Mouse (Mus musculus) gastrocnemius, postnatal 4 days (tissue): Measurements from ENCODE around the gene Lipc. TPM values are rescaled to one million over a fixed set of nuclear protein-coding genes. Genes with fewer than 3 reads are reported as not detected.
A peak's percentile ranks its signal among the peaks of the same experiment; 100 is the strongest.
"Not testable (repeated sequence)": the region's sequence is repeated elsewhere in the genome, so short reads cannot be mapped to it uniquely, and the experiment has no call there.

Experiments
- DNase-seq, 2 experiments: peaks; one replicate each; pipeline ENCODE4 v3.0.0; 2021 to 2022; ENCODE audit warnings: low spot score in 2 of 2, mixed read lengths in 2 of 2
- total RNA-seq, 2 experiments: library from RNA; stranded (reverse); gene quantifications; 2 replicates each; pipeline ENCODE4 v1.2.3; 2021

The Lipc gene
- total RNA-seq, 2 experiments from 2014 or later: 0.15 to 1.2 TPM

- no peak for DNase-seq
Observed at GRCm38 (mm10) chr9:70864039-70864438, 88.0 kb downstream of the Lipc start.

DNA sequence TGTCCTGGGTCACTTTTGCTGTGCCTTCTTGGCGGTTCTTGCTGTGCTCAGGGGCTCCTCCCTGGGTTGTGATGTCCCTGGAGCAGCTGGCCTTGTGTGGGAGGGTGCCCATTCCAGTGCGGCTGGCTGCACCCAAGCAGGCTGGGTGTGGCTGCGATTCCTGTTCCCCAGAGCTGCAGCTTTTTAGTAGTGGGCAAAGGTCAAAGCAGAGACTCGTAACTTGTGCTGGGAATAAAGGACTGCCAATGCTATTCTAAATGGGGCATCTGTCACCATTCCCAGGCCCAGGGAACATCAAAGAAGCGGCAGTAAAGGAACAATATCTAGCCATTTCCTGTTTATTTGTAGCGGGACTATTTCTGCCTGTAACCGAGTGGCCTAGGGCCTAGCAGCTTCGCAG lies 88.7 kb downstream of the Lipc start:
- DNase-seq: no peak

GRCm38 (mm10) chr9:70859233-70859632 lies 92.8 kb downstream of the Lipc start:
- no peak for DNase-seq

DNA sequence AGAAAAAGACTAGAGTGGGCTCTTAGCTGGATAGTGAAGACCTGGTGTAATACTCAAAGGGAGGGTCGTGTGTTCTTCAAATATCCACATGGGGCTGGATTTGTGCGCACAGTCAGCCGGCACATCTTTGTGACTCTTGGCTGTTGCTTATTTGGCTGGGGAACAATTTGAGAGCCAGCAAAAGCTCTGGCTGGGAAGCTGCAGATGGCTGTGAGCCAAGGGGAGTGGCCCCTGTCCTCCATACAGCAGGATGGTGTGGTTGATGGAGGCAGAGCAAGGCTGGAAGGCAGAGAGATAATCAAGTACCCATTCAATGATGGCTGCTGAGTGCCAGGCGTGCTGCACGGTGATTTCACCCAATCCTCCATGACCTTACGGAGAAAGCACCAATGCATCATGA lies 96.2 kb downstream of the Lipc start:
- DNase-seq: peak in 1 of 2 experiments; percentile 28

- DNase-seq: no peak
Observed at GRCm38 (mm10) chr9:70854950-70855349, 97.1 kb downstream of the Lipc start.

DNA sequence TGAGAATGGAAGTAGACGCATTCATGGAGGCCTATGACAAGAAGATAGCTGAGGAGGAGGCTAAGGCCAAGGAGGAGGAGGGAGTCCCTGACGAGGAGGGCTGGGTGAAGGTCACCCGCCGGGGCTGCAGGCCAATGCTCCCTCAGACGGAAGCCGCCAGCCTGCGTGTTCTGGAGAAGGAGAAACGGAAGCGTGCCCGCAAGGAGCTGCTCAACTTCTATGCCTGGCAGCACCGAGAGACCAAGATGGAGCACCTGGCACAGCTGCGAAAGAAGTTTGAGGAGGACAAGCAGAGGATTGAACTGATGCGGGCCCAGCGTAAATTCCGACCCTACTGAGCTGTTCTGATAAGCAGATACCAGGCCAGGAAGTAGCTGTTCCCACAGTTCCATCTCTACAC lies 98.9 kb downstream of the Lipc start:
- not testable (repeated sequence) for DNase-seq

- DNase-seq: no peak
Observed at GRCm38 (mm10) chr9:70851533-70851932, 100.5 kb downstream of the Lipc start.

- no peak for DNase-seq
Observed at GRCm38 (mm10) chr9:70848135-70848770, 103.8 kb downstream of the Lipc start.

- DNase-seq: no peak
Observed at GRCm38 (mm10) chr9:70847627-70848051, 104.4 kb downstream of the Lipc start.

DNA sequence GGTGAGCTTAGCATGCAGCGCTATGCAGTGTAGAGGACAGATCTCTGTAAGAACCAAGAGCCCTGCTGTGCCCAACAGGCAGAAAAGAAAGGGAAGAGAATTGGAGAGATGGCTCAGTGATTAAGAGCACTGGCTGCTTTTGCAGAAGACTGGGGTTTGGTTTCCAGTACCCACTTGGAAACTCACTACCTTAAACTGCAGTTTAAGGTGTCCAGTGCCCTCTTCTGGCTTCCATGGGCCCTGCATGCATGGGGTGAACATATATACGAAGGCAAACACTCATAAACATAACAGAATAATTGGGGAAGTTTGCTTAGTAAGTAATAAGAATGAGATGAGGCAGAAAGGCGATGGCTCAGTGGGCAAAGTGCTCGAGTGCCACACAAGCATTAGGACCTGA lies 108.8 kb downstream of the Lipc start:
- no peak for DNase-seq

GRCm38 (mm10) chr9:70842300-70842941 lies 109.6 kb downstream of the Lipc start:
- no peak for DNase-seq

DNA sequence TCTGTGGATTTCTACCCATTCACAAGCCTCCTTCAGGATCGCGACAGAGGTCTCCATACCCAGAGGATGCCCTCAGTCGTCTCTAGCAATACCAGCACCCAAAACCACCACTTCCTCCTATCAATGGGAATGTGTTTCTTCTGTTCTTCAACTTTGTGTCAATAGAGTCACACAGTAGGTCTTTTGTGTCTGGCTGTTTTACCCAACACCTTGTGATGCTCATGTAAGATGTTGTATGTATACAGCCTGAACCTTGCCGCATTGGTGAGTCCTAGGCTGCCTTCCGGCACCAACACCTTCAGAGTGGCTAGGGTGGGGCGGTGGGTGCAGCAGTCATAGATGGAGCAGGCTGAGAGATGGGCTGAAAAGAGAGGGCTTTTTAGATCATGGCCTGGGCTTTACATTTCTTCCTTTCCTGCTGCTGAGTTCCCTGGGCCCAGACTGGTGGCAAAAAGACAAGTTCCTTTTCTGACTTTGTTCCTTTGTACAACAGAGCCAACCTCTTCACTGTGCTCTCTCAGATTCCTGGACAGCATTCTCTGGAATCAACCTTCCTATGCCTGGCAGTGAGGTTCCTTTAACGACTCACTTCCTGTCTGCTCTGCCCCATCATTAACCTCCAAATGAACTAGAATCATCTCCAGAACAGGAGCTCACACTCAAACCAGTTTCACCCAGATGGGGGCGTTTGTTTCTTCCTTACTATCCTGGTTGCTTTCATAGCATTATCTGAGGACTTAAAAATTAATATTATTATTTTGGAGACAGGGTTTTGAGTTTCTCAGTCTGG lies 110.4 kb downstream of the Lipc start:
- no peak for DNase-seq

DNA sequence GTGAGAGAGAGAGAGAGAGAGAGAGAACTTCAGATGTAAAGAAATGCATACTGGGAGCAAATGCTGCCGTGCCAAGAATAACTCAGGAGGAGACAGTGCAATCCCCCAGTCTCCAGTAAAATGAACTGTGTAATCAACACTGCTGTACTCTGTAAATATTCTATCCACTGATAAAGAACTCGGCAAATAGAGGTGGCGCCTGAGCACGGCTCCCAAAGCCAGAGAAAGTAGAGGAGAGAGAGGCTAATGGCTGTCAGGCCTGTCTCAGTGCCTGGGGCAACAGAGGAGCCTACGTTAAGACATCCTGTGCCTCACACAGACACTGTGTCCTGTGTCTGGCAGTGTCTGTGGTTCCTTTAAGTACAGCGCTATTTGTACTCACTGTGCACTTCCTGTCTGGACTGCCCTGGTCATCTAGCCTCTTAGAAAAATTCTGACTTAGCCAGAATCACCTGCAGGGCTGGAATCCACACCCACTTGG lies 111.1 kb downstream of the Lipc start:
- DNase-seq: no peak

GRCm38 (mm10) chr9:70838132-70838911 lies 113.7 kb downstream of the Lipc start:
- DNase-seq: no peak

- DNase-seq: peak; percentile 33 to 64
Observed at GRCm38 (mm10) chr9:70834730-70835154, 117.3 kb downstream of the Lipc start.

GRCm38 (mm10) chr9:70834217-70834616 lies 117.8 kb downstream of the Lipc start:
- DNase-seq: no peak

GRCm38 (mm10) chr9:70833111-70833908 lies 118.7 kb downstream of the Lipc start:
- no peak for DNase-seq

DNA sequence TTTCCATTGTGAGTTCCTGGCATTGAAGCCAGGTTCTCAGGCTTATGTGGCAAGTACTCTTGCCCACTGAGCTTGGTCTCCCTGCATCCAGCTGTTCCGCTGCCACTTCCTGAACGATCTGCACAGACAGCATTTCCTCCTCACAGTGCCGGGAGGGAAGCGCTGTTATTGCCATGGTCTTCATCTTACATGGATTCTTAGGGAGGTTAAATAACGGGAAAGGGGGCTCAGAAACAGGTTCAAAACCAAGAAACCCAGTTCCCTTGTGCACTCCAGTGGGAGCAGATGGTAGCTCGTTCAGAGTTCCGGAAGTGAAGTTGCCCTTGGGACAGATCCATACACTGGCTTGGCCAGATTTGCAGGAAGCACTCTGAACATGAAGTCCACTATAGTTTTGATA lies 119.8 kb downstream of the Lipc start:
- DNase-seq: no peak

GRCm38 (mm10) chr9:70830844-70831529 lies 121.0 kb downstream of the Lipc start:
- DNase-seq: no peak
